Mouse (Mus musculus): ENCODE results near the gene Psmg3.
A peak's percentile ranks its signal among the peaks of the same experiment; 100 is the strongest.

Psmg3 gene

GRCm38 (mm10) chr5:139813963-139814381 is 12.7 kb downstream of the Psmg3 start:
- DNase-seq: no peak

GRCm38 (mm10) chr5:139813126-139813490 is 13.6 kb downstream of the Psmg3 start:
- DNase-seq: no peak

GRCm38 (mm10) chr5:139812398-139813125 is 14.1 kb downstream of the Psmg3 start:
- no peak for DNase-seq

- no peak for DNase-seq
Measured at GRCm38 (mm10) chr5:139811677-139812397, 14.8 kb downstream of the Psmg3 start.

- DNase-seq: no peak
Measured at GRCm38 (mm10) chr5:139809397-139809796, 17.3 kb downstream of the Psmg3 start.

GRCm38 (mm10) chr5:139805924-139806323 is 20.8 kb downstream of the Psmg3 start:
- DNase-seq: no peak

GRCm38 (mm10) chr5:139804573-139805111 is 22.0 kb downstream of the Psmg3 start:
- DNase-seq: no peak

- DNase-seq: no peak
Measured at GRCm38 (mm10) chr5:139804107-139804551, 22.6 kb downstream of the Psmg3 start.

- DNase-seq: no peak
Measured at GRCm38 (mm10) chr5:139803601-139804102, 23.0 kb downstream of the Psmg3 start.

- no peak for DNase-seq
Measured at GRCm38 (mm10) chr5:139803165-139803564, 23.5 kb downstream of the Psmg3 start.

GRCm38 (mm10) chr5:139801880-139802279 is 24.8 kb downstream of the Psmg3 start:
- DNase-seq: no peak

- DNase-seq: no peak
Measured at GRCm38 (mm10) chr5:139801231-139801630, 25.5 kb downstream of the Psmg3 start.

- DNase-seq: no peak
Measured at GRCm38 (mm10) chr5:139799801-139800590, 26.7 kb downstream of the Psmg3 start.

- DNase-seq: no peak
Measured at GRCm38 (mm10) chr5:139799041-139799440, 27.6 kb downstream of the Psmg3 start.

- DNase-seq: no peak
Measured at GRCm38 (mm10) chr5:139798168-139798900, 28.4 kb downstream of the Psmg3 start.

- DNase-seq: peak; percentile 58
Measured at GRCm38 (mm10) chr5:139797473-139798167, 29.1 kb downstream of the Psmg3 start.

GRCm38 (mm10) chr5:139796900-139797299 is 29.8 kb downstream of the Psmg3 start:
- no peak for DNase-seq

GRCm38 (mm10) chr5:139796001-139796620 is 30.6 kb downstream of the Psmg3 start:
- no peak for DNase-seq

GRCm38 (mm10) chr5:139794938-139795337 is 31.7 kb downstream of the Psmg3 start:
- DNase-seq: no peak

- no peak for DNase-seq
Measured at GRCm38 (mm10) chr5:139794137-139794536, 32.5 kb downstream of the Psmg3 start.
